Mouse (Mus musculus): ENCODE data around the gene Dis3l2.

The Dis3l2 gene

GRCm38 (mm10) chr1:87070720-87071119 lies 367.1 kb downstream of the Dis3l2 start:
- DNase-seq (ENCODE audit: low read depth, low spot score): no peak

- DNase-seq (ENCODE audit: low read depth, low spot score): no peak
Observed at GRCm38 (mm10) chr1:87073776-87074175, 370.2 kb downstream of the Dis3l2 start.

- DNase-seq (ENCODE audit: low read depth, low spot score): no peak
Observed at GRCm38 (mm10) chr1:87086196-87086595, 382.6 kb downstream of the Dis3l2 start.

GRCm38 (mm10) chr1:87086964-87087363 lies 383.4 kb downstream of the Dis3l2 start:
- DNase-seq (ENCODE audit: low read depth, low spot score): no peak

GRCm38 (mm10) chr1:87089251-87089650 lies 385.6 kb downstream of the Dis3l2 start:
- DNase-seq (ENCODE audit: low read depth, low spot score): no peak

- no peak for DNase-seq (ENCODE audit: low read depth, low spot score)
Observed at GRCm38 (mm10) chr1:87089828-87090227, 386.2 kb downstream of the Dis3l2 start, which contains the start of gene Alppl2. Alppl2 (minus strand) TSS chr1:87089928.

- no peak for DNase-seq (ENCODE audit: low read depth, low spot score)
Observed at GRCm38 (mm10) chr1:87095642-87096041, 392.0 kb downstream of the Dis3l2 start.

GRCm38 (mm10) chr1:87098358-87098975 lies 394.9 kb downstream of the Dis3l2 start:
- DNase-seq (ENCODE audit: low read depth, low spot score): peak; percentile 37

All from brain, adult 2 months (tissue).